Mouse (Mus musculus): ENCODE data around the gene Miga1.

DNA sequence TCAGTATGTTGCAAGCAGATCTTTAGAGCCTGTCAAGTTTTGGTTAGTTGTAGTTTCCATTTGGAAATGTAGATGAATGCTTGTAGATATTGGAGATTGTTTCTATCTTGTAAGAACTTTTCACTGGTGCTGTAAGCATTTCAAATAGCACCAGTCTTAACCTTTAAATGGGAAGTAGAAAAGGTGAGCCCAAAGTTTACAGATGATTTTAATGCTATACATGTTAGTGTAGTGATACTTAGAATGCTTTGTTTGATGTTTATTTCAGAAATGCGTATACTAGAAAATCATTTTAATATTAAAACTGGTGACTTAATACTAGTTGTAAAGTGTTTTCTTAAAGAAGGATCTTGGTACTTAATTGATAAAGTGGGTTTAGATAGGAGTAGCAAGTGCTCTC, 104.4 kb downstream of the Miga1 start:
- TF ChIP-seq CHD1 (IDR thresholded peaks at IDR 0.05; ENCODE audit: low read depth, low read length) (no peak), EP300 (IDR thresholded peaks at IDR 0.05; ENCODE audit: low read length) (no peak), USF1 (IDR thresholded peaks at IDR 0.05; ENCODE audit: low read depth, low read length) (no peak), UBTF (IDR thresholded peaks at IDR 0.05; ENCODE audit: low read depth, low read length) (no peak), CTCF (conservative IDR thresholded peaks at IDR 0.05 in 1 of 2, IDR thresholded peaks at IDR 0.05 in 1 of 2; ENCODE audit: low read depth in 2 of 2, low read length in 2 of 2) (no peak), POLR2A (IDR thresholded peaks at IDR 0.05; ENCODE audit: low read depth, low read length) (no peak; the same call in 1 of the 2 replicates), MAX (IDR thresholded peaks at IDR 0.05; ENCODE audit: low read length) (no peak), MXI1 (IDR thresholded peaks at IDR 0.05; ENCODE audit: low read depth, low read length) (no peak), SIN3A (IDR thresholded peaks at IDR 0.05; ENCODE audit: low read length) (no peak), KAT2A (IDR thresholded peaks at IDR 0.05; ENCODE audit: insufficient replicate concordance, low read length) (no peak), NRF1 (IDR thresholded peaks at IDR 0.05; ENCODE audit: low read depth, low read length) (no peak), TBP (conservative IDR thresholded peaks at IDR 0.05; ENCODE audit: low read depth, low read length) (no peak), ZC3H11A (IDR thresholded peaks at IDR 0.05; ENCODE audit: low read depth, low read length) (no peak)
